Mouse (Mus musculus): ENCODE measurements around the gene BC049352. TPM values are rescaled to one million over a fixed set of nuclear protein-coding genes. Genes with fewer than 3 reads are reported as not detected.

The BC049352 gene
- polyA plus RNA-seq, 1 experiment from 2014 or later = not detected

DNA sequence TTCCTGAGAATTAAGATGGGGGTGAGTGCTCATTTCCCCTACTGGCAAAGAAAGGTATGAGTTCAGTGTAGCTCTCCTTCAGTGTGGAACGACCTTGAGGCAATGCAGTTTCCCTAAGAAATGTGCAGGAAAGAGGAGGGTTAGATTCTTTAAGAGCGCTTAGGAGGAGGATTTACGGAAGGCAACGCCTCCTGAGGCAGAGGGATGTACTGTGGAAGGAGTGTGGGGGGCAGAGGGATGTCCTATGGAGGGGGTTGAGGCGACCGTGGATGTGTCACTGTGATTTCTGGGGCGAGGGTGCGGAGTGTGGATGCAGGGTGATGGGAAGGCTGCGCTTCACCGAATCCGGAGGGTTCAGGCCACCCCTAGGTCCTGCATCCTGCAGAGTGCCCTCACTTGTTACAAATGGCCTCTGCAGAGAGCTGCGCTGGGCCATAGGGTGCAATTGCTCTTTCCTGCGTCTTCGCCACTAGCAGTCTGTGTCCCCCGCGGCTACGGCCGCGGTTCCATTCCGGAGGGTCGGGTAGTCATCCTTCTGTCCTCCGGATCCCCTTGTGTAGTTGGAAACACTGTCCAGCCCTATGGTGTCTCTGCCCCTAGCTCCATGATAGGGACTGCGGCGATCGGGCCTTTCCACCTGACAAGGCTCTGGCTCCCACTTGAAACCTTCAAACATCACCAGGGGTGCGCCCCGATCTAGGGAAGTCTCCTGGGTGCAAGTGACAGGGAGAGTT lies 36.1 kb upstream of the BC049352 start:
- no peaks in the 10 kb centered on the region for H3K36me3 ChIP-seq (ENCODE audit: control insufficient read depth, insufficient read depth, low read length)
- H3K27ac ChIP-seq (replicated peaks in 1 of 2; ENCODE audit: control insufficient read depth in 1 of 2, insufficient read depth in 1 of 2, low read depth in 2 of 2, low read length in 2 of 2) = no peak overlapping the region
- WGBS = 5% methylated on average over 27 of the region's 27 CpGs
- H3K4me2 ChIP-seq (ENCODE audit: low read length) = peak overlapping the region; percentile 67
- H3K27me3 ChIP-seq (ENCODE audit: control insufficient read depth, insufficient read depth, low read length) = peaks cover 75% of the 10 kb centered on the region
- no peaks in the 10 kb centered on the region for H3K9me3 ChIP-seq (ENCODE audit: control insufficient read depth, low read length)
- H3K9ac ChIP-seq (ENCODE audit: low read length) = no peak overlapping the region
- no peak for ATAC-seq (ENCODE audit: insufficient number of reproducible peaks, insufficient read depth, low FRiP score, low read depth)
- H3K4me1 ChIP-seq (ENCODE audit: control insufficient read depth in 2 of 2, insufficient read depth in 2 of 2, low read length in 2 of 2) = peaks cover 6 to 7% of the 10 kb centered on the region in 2 experiments; a peak in 2 of 4 replicates
- H3K4me3 ChIP-seq (ENCODE audit: control insufficient read depth in 1 of 2, insufficient read depth in 1 of 2, low read depth in 1 of 2, low read length in 2 of 2) = peak overlapping the region; percentile 37 to 39

DNA sequence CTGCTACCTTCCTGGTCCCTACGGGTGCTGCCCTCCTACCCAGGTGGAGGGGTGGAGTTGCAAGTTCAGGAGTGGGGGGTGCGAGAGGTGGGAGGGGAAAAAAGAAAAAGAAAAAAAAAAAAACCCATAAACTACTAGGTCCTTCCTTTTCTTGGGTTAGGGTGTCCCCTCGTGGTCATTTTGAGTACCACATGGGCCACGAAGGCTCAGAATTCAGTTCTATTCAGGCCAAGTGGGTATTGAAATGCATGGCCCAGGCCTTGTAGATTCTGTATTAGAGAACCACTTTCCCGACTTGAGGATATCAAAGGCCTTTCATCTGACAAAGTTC lies 35.6 kb upstream of the BC049352 start:
- Histone ChIP-seq H3K4me1 (ENCODE audit: control insufficient read depth in 2 of 2, insufficient read depth in 2 of 2, low read length in 2 of 2) (peaks cover 6 to 7% of the 10 kb centered on the region in 2 experiments; a peak in 2 of 4 replicates), H3K36me3 (ENCODE audit: control insufficient read depth, insufficient read depth, low read length) (no peaks in the 10 kb centered on the region), H3K27me3 (ENCODE audit: control insufficient read depth, insufficient read depth, low read length) (peaks cover 73% of the 10 kb centered on the region), H3K27ac (replicated peaks in 1 of 2; ENCODE audit: control insufficient read depth in 1 of 2, insufficient read depth in 1 of 2, low read depth in 2 of 2, low read length in 2 of 2) (no peak overlapping the region), H3K9ac (ENCODE audit: low read length) (no peak overlapping the region), H3K4me2 (ENCODE audit: low read length) (peak overlapping the region; percentile 67), H3K4me3 (ENCODE audit: control insufficient read depth in 1 of 2, insufficient read depth in 1 of 2, low read depth in 1 of 2, low read length in 2 of 2) (peak overlapping the region; percentile 37 to 39), H3K9me3 (ENCODE audit: control insufficient read depth, low read length) (no peaks in the 10 kb centered on the region)
- ATAC-seq (ENCODE audit: insufficient number of reproducible peaks, insufficient read depth, low FRiP score, low read depth) = no peak
- WGBS = 2% methylated on average over 5 of the region's 5 CpGs

DNA sequence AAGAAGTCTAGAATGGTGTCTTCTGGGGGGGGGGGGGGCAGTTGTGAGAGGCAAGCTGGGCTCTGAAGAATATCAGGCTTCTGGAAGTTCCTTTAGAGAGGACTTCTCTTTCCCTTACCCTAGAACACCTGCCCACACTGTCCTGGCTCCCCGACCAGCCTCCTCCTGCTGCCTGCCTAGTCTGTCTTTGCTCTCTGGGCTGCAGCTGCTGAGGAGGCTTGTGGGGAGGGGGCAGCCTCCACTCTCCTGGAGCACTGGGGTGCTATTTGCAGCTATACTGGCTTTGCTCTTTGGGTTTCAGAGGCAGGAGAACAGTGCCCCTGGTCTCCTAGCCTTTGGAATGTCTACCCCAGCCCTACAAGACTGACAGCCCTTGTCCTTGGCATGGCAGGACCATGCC lies 30.9 kb upstream of the BC049352 start:
- Histone ChIP-seq H3K36me3 (ENCODE audit: control insufficient read depth, insufficient read depth, low read length) (no peaks in the 10 kb centered on the region), H3K27ac (replicated peaks in 1 of 2; ENCODE audit: control insufficient read depth in 1 of 2, insufficient read depth in 1 of 2, low read depth in 2 of 2, low read length in 2 of 2) (no peak overlapping the region), H3K9me3 (ENCODE audit: control insufficient read depth, low read length) (no peaks in the 10 kb centered on the region), H3K4me2 (ENCODE audit: low read length) (no peak overlapping the region), H3K4me1 (ENCODE audit: control insufficient read depth in 2 of 2, insufficient read depth in 2 of 2, low read length in 2 of 2) (peaks cover 2% of the 10 kb centered on the region in 2 experiments; a peak in 2 of 4 replicates), H3K27me3 (ENCODE audit: control insufficient read depth, insufficient read depth, low read length) (peaks cover 33% of the 10 kb centered on the region), H3K9ac (ENCODE audit: low read length) (no peak overlapping the region), H3K4me3 (ENCODE audit: control insufficient read depth in 1 of 2, insufficient read depth in 1 of 2, low read depth in 1 of 2, low read length in 2 of 2) (no peak overlapping the region)
- 63% methylated on average over 1 of the region's 1 CpGs for WGBS
- no peak for ATAC-seq (ENCODE audit: insufficient number of reproducible peaks, insufficient read depth, low FRiP score, low read depth)

DNA sequence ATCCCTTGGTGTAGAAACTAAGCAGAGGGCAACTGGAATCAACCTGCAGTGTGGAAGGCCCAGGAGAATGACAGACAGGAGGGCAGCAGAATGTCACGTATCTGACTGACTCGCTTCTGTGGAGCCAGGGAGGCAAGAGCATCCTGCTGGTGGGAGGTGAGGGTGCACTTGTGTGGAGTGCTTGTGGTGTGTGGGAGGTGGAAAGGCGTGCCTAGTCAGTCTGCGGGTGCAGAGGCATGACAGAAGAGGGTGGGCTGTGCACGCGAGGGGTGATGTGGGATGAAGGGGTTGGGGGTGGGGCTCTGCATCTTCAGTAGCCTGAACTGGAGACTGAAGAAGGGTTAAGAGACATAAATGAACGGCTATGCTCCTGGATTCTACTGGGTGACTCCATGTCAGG lies 28.4 kb upstream of the BC049352 start:
- WGBS = 48% methylated on average over 7 of the region's 7 CpGs
- H3K9me3 ChIP-seq (ENCODE audit: control insufficient read depth, low read length) = 0 out of 2 replicates have a peak, but pooled peaks cover 2% of the 10 kb centered on the region
- H3K36me3 ChIP-seq (ENCODE audit: control insufficient read depth, insufficient read depth, low read length) = no peaks in the 10 kb centered on the region
- no peak overlapping the region for H3K4me3 ChIP-seq (ENCODE audit: control insufficient read depth in 1 of 2, insufficient read depth in 1 of 2, low read depth in 1 of 2, low read length in 2 of 2)
- no peak for ATAC-seq (ENCODE audit: insufficient number of reproducible peaks, insufficient read depth, low FRiP score, low read depth)
- H3K27ac ChIP-seq (replicated peaks in 1 of 2; ENCODE audit: control insufficient read depth in 1 of 2, insufficient read depth in 1 of 2, low read depth in 2 of 2, low read length in 2 of 2) = no peak overlapping the region
- no peaks in the 10 kb centered on the region for H3K4me1 ChIP-seq (ENCODE audit: control insufficient read depth in 2 of 2, insufficient read depth in 2 of 2, low read length in 2 of 2)
- H3K27me3 ChIP-seq (ENCODE audit: control insufficient read depth, insufficient read depth, low read length) = peaks cover 12% of the 10 kb centered on the region
- H3K9ac ChIP-seq (ENCODE audit: low read length) = no peak overlapping the region
- no peak overlapping the region for H3K4me2 ChIP-seq (ENCODE audit: low read length)

DNA sequence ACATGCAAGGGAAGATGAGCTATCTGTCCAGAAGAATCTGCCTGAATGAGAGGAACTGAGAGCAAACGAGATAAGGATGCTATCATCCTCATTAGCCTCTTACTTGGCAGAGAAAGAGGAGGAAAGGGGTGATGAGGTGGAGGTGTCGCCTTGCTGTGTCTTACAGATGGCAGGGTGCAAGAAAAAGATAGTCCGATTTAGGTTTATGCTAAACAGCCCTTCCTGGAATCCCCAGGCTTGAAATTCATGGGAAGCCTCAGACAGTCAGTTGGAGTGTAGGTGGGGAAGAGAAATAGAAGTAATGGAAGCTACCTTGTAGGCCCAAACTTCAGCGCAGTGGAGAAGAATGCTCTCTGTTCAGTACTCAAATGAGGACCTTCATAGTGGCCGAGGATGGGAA lies 13.9 kb upstream of the BC049352 start:
- no peak for ATAC-seq (ENCODE audit: insufficient number of reproducible peaks, insufficient read depth, low FRiP score, low read depth)
- WGBS = 58% methylated on average over 5 of the region's 5 CpGs

DNA sequence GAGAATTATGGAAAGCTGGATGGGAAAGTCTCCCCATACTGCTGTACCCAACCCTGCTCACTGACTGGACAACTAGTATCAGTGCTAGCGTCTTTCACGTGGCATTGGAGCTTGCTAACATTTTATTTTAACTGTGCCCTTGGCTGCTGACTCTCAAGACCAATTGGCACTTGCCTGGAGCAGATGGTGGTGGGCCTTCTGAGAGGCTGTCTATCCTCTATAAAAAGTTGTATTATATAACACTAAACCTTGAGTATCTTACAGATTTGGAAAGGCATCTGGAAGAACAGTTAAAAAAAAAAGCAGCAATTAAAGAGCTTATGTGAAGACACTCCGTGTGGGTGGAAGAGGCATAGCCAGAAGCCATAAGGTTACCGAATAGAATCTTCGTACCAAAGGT lies 11.7 kb upstream of the BC049352 start:
- 87% methylated on average over 5 of the region's 5 CpGs for WGBS
- Histone ChIP-seq H3K36me3 (ENCODE audit: control insufficient read depth, insufficient read depth, low read length) (no peaks in the 10 kb centered on the region), H3K4me2 (ENCODE audit: low read length) (no peak overlapping the region), H3K9ac (ENCODE audit: low read length) (no peak overlapping the region), H3K27ac (replicated peaks in 1 of 2; ENCODE audit: control insufficient read depth in 1 of 2, insufficient read depth in 1 of 2, low read depth in 2 of 2, low read length in 2 of 2) (no peak overlapping the region), H3K9me3 (ENCODE audit: control insufficient read depth, low read length) (no peaks in the 10 kb centered on the region), H3K4me3 (ENCODE audit: control insufficient read depth in 1 of 2, insufficient read depth in 1 of 2, low read depth in 1 of 2, low read length in 2 of 2) (no peak overlapping the region), H3K4me1 (ENCODE audit: control insufficient read depth in 2 of 2, insufficient read depth in 2 of 2, low read length in 2 of 2) (no peaks in the 10 kb centered on the region), H3K27me3 (ENCODE audit: control insufficient read depth, insufficient read depth, low read length) (no peaks in the 10 kb centered on the region)
- no peak for ATAC-seq (ENCODE audit: insufficient number of reproducible peaks, insufficient read depth, low FRiP score, low read depth)

More for the DNA sequence above, 13.9 kb upstream of the BC049352 start:
- no peak overlapping the region for H3K4me2 ChIP-seq (ENCODE audit: low read length)
- no peaks in the 10 kb centered on the region for H3K9me3 ChIP-seq (ENCODE audit: control insufficient read depth, low read length)
- no peaks in the 10 kb centered on the region for H3K27me3 ChIP-seq (ENCODE audit: control insufficient read depth, insufficient read depth, low read length)
- no peak overlapping the region for H3K4me3 ChIP-seq (ENCODE audit: control insufficient read depth in 1 of 2, insufficient read depth in 1 of 2, low read depth in 1 of 2, low read length in 2 of 2)
- H3K36me3 ChIP-seq (ENCODE audit: control insufficient read depth, insufficient read depth, low read length) = no peaks in the 10 kb centered on the region
- no peaks in the 10 kb centered on the region for H3K4me1 ChIP-seq (ENCODE audit: control insufficient read depth in 2 of 2, insufficient read depth in 2 of 2, low read length in 2 of 2)
- H3K27ac ChIP-seq (replicated peaks in 1 of 2; ENCODE audit: control insufficient read depth in 1 of 2, insufficient read depth in 1 of 2, low read depth in 2 of 2, low read length in 2 of 2) = no peak overlapping the region
- no peak overlapping the region for H3K9ac ChIP-seq (ENCODE audit: low read length)

DNA sequence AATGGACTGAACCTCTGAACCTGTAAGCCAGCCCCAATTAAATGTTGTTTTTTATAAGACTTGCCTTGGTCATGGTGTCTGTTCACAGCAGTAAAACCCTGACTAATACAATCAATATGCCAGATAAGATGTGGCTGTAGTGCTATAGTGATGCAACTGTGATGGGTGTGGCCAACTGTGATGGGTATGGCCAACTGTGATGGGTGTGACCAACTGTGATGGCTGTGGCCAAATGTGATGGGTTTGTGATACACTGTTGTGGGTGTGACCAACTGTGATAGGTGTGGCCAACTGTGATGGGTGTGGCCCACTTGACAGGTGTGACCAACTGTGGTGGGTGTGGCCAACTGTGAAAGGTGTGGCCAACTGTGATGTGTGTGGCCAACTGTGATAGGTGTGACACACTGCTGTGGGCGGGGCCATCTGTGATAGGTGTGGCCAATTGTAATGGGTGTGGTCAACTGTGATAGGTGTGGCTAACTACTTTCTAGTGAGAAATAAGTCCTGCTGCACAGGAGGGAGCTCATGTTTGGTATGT lies 10.7 kb upstream of the BC049352 start:
- Histone ChIP-seq H3K27ac (replicated peaks in 1 of 2; ENCODE audit: control insufficient read depth in 1 of 2, insufficient read depth in 1 of 2, low read depth in 2 of 2, low read length in 2 of 2) (no peak overlapping the region), H3K4me2 (ENCODE audit: low read length) (no peak overlapping the region), H3K36me3 (ENCODE audit: control insufficient read depth, insufficient read depth, low read length) (no peaks in the 10 kb centered on the region), H3K9me3 (ENCODE audit: control insufficient read depth, low read length) (no peaks in the 10 kb centered on the region), H3K4me1 (ENCODE audit: control insufficient read depth in 2 of 2, insufficient read depth in 2 of 2, low read length in 2 of 2) (no peaks in the 10 kb centered on the region), H3K4me3 (ENCODE audit: control insufficient read depth in 1 of 2, insufficient read depth in 1 of 2, low read depth in 1 of 2, low read length in 2 of 2) (no peak overlapping the region), H3K27me3 (ENCODE audit: control insufficient read depth, insufficient read depth, low read length) (no peaks in the 10 kb centered on the region), H3K9ac (ENCODE audit: low read length) (no peak overlapping the region)
- no peak for ATAC-seq (ENCODE audit: insufficient number of reproducible peaks, insufficient read depth, low FRiP score, low read depth)
- 60% methylated on average over 1 of the region's 1 CpGs for WGBS

DNA sequence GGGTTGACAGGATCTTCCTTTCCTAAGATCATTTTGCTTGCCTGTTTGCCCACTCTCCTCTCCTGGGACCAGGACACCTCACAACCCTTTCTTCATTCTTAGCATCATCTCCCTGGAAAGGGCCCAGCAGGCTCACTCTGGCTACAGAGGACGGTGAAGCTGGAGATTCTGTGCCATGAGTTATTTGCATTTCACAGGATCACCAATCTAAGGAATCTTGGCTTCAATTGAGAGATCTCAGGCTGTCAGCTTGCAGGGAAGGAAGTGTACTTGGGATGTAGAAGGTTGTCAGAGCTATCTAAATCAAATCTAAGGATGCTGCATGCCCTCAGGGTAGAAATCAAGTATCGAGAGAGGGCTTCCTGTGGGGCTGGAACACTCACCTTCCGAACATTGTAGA lies 8.3 kb upstream of the BC049352 start:
- Histone ChIP-seq H3K27me3 (ENCODE audit: control insufficient read depth, insufficient read depth, low read length) (no peaks in the 10 kb centered on the region), H3K9ac (ENCODE audit: low read length) (no peak overlapping the region), H3K9me3 (ENCODE audit: control insufficient read depth, low read length) (no peaks in the 10 kb centered on the region), H3K4me1 (ENCODE audit: control insufficient read depth in 2 of 2, insufficient read depth in 2 of 2, low read length in 2 of 2) (no peaks in the 10 kb centered on the region), H3K4me2 (ENCODE audit: low read length) (no peak overlapping the region), H3K27ac (replicated peaks in 1 of 2; ENCODE audit: control insufficient read depth in 1 of 2, insufficient read depth in 1 of 2, low read depth in 2 of 2, low read length in 2 of 2) (no peak overlapping the region), H3K36me3 (ENCODE audit: control insufficient read depth, insufficient read depth, low read length) (no peaks in the 10 kb centered on the region), H3K4me3 (ENCODE audit: control insufficient read depth in 1 of 2, insufficient read depth in 1 of 2, low read depth in 1 of 2, low read length in 2 of 2) (no peak overlapping the region)
- no peak for ATAC-seq (ENCODE audit: insufficient number of reproducible peaks, insufficient read depth, low FRiP score, low read depth)
- 57% methylated on average over 3 of the region's 3 CpGs for WGBS

Measured in heart, embryonic 14.5 days (tissue).